Mouse (Mus musculus): ENCODE results near the gene Ftcd.

The Ftcd gene

GRCm38 (mm10) chr10:76602690-76603089 is 27.2 kb downstream of the Ftcd start:
- DNase-seq (ENCODE audit: low spot score in 2 of 2), result no peak

GRCm38 (mm10) chr10:76612473-76612872 is 37.0 kb downstream of the Ftcd start:
- no peak for DNase-seq (ENCODE audit: low spot score in 2 of 2)

- no peak for DNase-seq (ENCODE audit: low spot score in 2 of 2)
Observed at GRCm38 (mm10) chr10:76622411-76622810, 47.0 kb downstream of the Ftcd start.

- DNase-seq (ENCODE audit: low spot score in 2 of 2), result peak; percentile 97 to 98
Observed at GRCm38 (mm10) chr10:76622928-76623680, 47.7 kb downstream of the Ftcd start, which contains the start of gene Col6a2. Gene Col6a2, minus strand, starts transcription at chr10:76623630.

- DNase-seq (ENCODE audit: low spot score in 2 of 2), result no peak
Observed at GRCm38 (mm10) chr10:76623734-76624133, 48.3 kb downstream of the Ftcd start.

- no peak for DNase-seq (ENCODE audit: low spot score in 2 of 2)
Observed at GRCm38 (mm10) chr10:76624903-76625302, 49.5 kb downstream of the Ftcd start.

GRCm38 (mm10) chr10:76627714-76628113 is 52.3 kb downstream of the Ftcd start:
- DNase-seq (ENCODE audit: low spot score in 2 of 2), result no peak

GRCm38 (mm10) chr10:76630657-76631056 is 55.2 kb downstream of the Ftcd start:
- no peak for DNase-seq (ENCODE audit: low spot score in 2 of 2)

GRCm38 (mm10) chr10:76632630-76633029 is 57.2 kb downstream of the Ftcd start:
- DNase-seq (ENCODE audit: low spot score in 2 of 2), result no peak

- no peak for DNase-seq (ENCODE audit: low spot score in 2 of 2)
Observed at GRCm38 (mm10) chr10:76634094-76634571, 58.7 kb downstream of the Ftcd start.

GRCm38 (mm10) chr10:76634584-76634983 is 59.1 kb downstream of the Ftcd start:
- DNase-seq (ENCODE audit: low spot score in 2 of 2), result no peak

- no peak for DNase-seq (ENCODE audit: low spot score in 2 of 2)
Observed at GRCm38 (mm10) chr10:76636026-76636425, 60.6 kb downstream of the Ftcd start.

- no peak for DNase-seq (ENCODE audit: low spot score in 2 of 2)
Observed at GRCm38 (mm10) chr10:76636601-76637000, 61.2 kb downstream of the Ftcd start.

All from urinary bladder, postnatal 4 days (tissue).